Mouse (Mus musculus): ENCODE measurements at regions not wholly inside any gene's neighbourhood (a gene's known extent, or its start where the extent isn't known, plus 50 kb on each side); places are given as distances from the start of the nearest gene placed in this dataset.

- no peaks in the 10 kb centered on the region for H3K27me3 ChIP-seq (ENCODE audit: control insufficient read depth in 1 of 2, insufficient read depth in 2 of 2, low read length in 2 of 2)
- no peaks in the 10 kb centered on the region for H3K4me1 ChIP-seq (ENCODE audit: control insufficient read depth in 1 of 2, insufficient read depth in 2 of 2, low read length in 2 of 2)
- H3K4me3 ChIP-seq (ENCODE audit: control insufficient read depth in 1 of 2, insufficient read depth in 1 of 2, low read depth in 2 of 2, low read length in 2 of 2), result no peak overlapping the region
- no peak overlapping the region for H3K27ac ChIP-seq (ENCODE audit: control insufficient read depth, low read depth, low read length)
- TF ChIP-seq UBTF (IDR thresholded peaks at IDR 0.05; ENCODE audit: borderline replicate concordance, insufficient read depth, low read depth, low read length), result no peak
- TF ChIP-seq E2F4 (IDR thresholded peaks at IDR 0.05; ENCODE audit: borderline replicate concordance, low read depth, low read length), result no peak
- no peak for TF ChIP-seq GABPA (IDR thresholded peaks at IDR 0.05; ENCODE audit: low read depth, low read length)
- TF ChIP-seq ZC3H11A (IDR thresholded peaks at IDR 0.05; ENCODE audit: low read depth, low read length), result no peak
- TF ChIP-seq CTCF (IDR thresholded peaks at IDR 0.05 in 2 of 3, conservative IDR thresholded peaks at IDR 0.05 in 1 of 3; ENCODE audit: control insufficient read depth in 1 of 3, insufficient read depth in 1 of 3, low read depth in 2 of 3, low read length in 3 of 3, poor library complexity in 1 of 3, severe bottlenecking in 1 of 3), result no peak
- no peak for TF ChIP-seq TCF12 (IDR thresholded peaks at IDR 0.05; ENCODE audit: low read depth, low read length)
- TF ChIP-seq ZNF384 (IDR thresholded peaks at IDR 0.05; ENCODE audit: low read depth, low read length), result no peak
- no peaks in the 10 kb centered on the region for H3K9me3 ChIP-seq (replicated peaks; ENCODE audit: insufficient read depth, low read length)
- no peaks in the 10 kb centered on the region for H3K79me2 ChIP-seq (ENCODE audit: control insufficient read depth, insufficient read depth, low read length, poor library complexity)
- DNase-seq (ENCODE audit: low read depth, low spot score), result no peak
- no peak overlapping the region for H3K9ac ChIP-seq (ENCODE audit: control insufficient read depth, low read depth, low read length, poor library complexity, severe bottlenecking)
- H3K36me3 ChIP-seq (ENCODE audit: control insufficient read depth in 1 of 2, insufficient read depth in 2 of 2, low read length in 2 of 2), result no peaks in the 10 kb centered on the region
These were observed 178.8 kb downstream of the Il20rb start for GRCm38 (mm10) chr9:100307765-100308164.

GRCm38 (mm10) chr9:100307364-100307763, 179.2 kb downstream of the Il20rb start:
- H3K4me3 ChIP-seq (ENCODE audit: control insufficient read depth in 1 of 2, insufficient read depth in 1 of 2, low read depth in 2 of 2, low read length in 2 of 2), result no peak overlapping the region
- H3K79me2 ChIP-seq (ENCODE audit: control insufficient read depth, insufficient read depth, low read length, poor library complexity), result no peaks in the 10 kb centered on the region
- H3K27ac ChIP-seq (ENCODE audit: control insufficient read depth, low read depth, low read length), result no peak overlapping the region
- no peak for DNase-seq (ENCODE audit: low read depth, low spot score)
- H3K9ac ChIP-seq (ENCODE audit: control insufficient read depth, low read depth, low read length, poor library complexity, severe bottlenecking), result no peak overlapping the region
- no peaks in the 10 kb centered on the region for H3K36me3 ChIP-seq (ENCODE audit: control insufficient read depth in 1 of 2, insufficient read depth in 2 of 2, low read length in 2 of 2)
- H3K27me3 ChIP-seq (ENCODE audit: control insufficient read depth in 1 of 2, insufficient read depth in 2 of 2, low read length in 2 of 2), result no peaks in the 10 kb centered on the region
- H3K9me3 ChIP-seq (replicated peaks; ENCODE audit: insufficient read depth, low read length), result no peaks in the 10 kb centered on the region
- TF ChIP-seq ZNF384 (IDR thresholded peaks at IDR 0.05; ENCODE audit: low read depth, low read length) (no peak), EP300 (IDR thresholded peaks at IDR 0.05; ENCODE audit: low read depth in 1 of 2, low read length in 2 of 2) (no peak), UBTF (IDR thresholded peaks at IDR 0.05; ENCODE audit: borderline replicate concordance, insufficient read depth, low read depth, low read length) (no peak), ZKSCAN1 (IDR thresholded peaks at IDR 0.05; ENCODE audit: low read depth, low read length) (no peak), GATA1 (IDR thresholded peaks at IDR 0.05; ENCODE audit: low read depth, low read length) (no peak), SMC3 (IDR thresholded peaks at IDR 0.05; ENCODE audit: low read depth, low read length) (no peak), USF2 (IDR thresholded peaks at IDR 0.05; ENCODE audit: borderline replicate concordance in 1 of 2, insufficient read depth in 1 of 2, low read depth in 1 of 2, low read length in 2 of 2) (no peak), ZC3H11A (IDR thresholded peaks at IDR 0.05; ENCODE audit: low read depth, low read length) (no peak), TAL1 (IDR thresholded peaks at IDR 0.05; ENCODE audit: low read length) (no peak)
- H3K4me1 ChIP-seq (ENCODE audit: control insufficient read depth in 1 of 2, insufficient read depth in 2 of 2, low read length in 2 of 2), result no peaks in the 10 kb centered on the region

- TF ChIP-seq GABPA (IDR thresholded peaks at IDR 0.05; ENCODE audit: low read depth, low read length) (no peak), MAFK (IDR thresholded peaks at IDR 0.05; ENCODE audit: borderline replicate concordance, low read depth, low read length) (no peak), MAX (IDR thresholded peaks at IDR 0.05; ENCODE audit: low read length) (no peak), CHD1 (IDR thresholded peaks at IDR 0.05; ENCODE audit: low read depth, low read length) (no peak), POLR2AphosphoS5 (IDR thresholded peaks at IDR 0.05; ENCODE audit: borderline replicate concordance, low read depth, low read length) (no peak), ELF1 (IDR thresholded peaks at IDR 0.05; ENCODE audit: low read depth, low read length) (no peak), USF2 (IDR thresholded peaks at IDR 0.05; ENCODE audit: borderline replicate concordance in 1 of 2, insufficient read depth in 1 of 2, low read depth in 1 of 2, low read length in 2 of 2) (no peak), TBP (IDR thresholded peaks at IDR 0.05; ENCODE audit: low read depth, low read length) (no peak), ZMIZ1 (IDR thresholded peaks at IDR 0.05; ENCODE audit: low read depth, low read length) (no peak), CHD2 (IDR thresholded peaks at IDR 0.05; ENCODE audit: low read length) (no peak), ZC3H11A (IDR thresholded peaks at IDR 0.05; ENCODE audit: low read depth, low read length) (no peak), MYB (IDR thresholded peaks at IDR 0.05; ENCODE audit: low read depth, low read length) (no peak)
- H3K27ac ChIP-seq (ENCODE audit: control insufficient read depth, low read depth, low read length), result no peak overlapping the region
- no peak overlapping the region for H3K9ac ChIP-seq (ENCODE audit: control insufficient read depth, low read depth, low read length, poor library complexity, severe bottlenecking)
- DNase-seq (ENCODE audit: low read depth, low spot score), result no peak
- H3K27me3 ChIP-seq (ENCODE audit: control insufficient read depth in 1 of 2, insufficient read depth in 2 of 2, low read length in 2 of 2), result no peaks in the 10 kb centered on the region
- no peaks in the 10 kb centered on the region for H3K9me3 ChIP-seq (replicated peaks; ENCODE audit: insufficient read depth, low read length)
- H3K79me2 ChIP-seq (ENCODE audit: control insufficient read depth, insufficient read depth, low read length, poor library complexity), result no peaks in the 10 kb centered on the region
- H3K4me3 ChIP-seq (ENCODE audit: control insufficient read depth in 1 of 2, insufficient read depth in 1 of 2, low read depth in 2 of 2, low read length in 2 of 2), result no peak overlapping the region
- no peaks in the 10 kb centered on the region for H3K4me1 ChIP-seq (ENCODE audit: control insufficient read depth in 1 of 2, insufficient read depth in 2 of 2, low read length in 2 of 2)
- no peaks in the 10 kb centered on the region for H3K36me3 ChIP-seq (ENCODE audit: control insufficient read depth in 1 of 2, insufficient read depth in 2 of 2, low read length in 2 of 2)
These were observed 182.8 kb downstream of the Il20rb start for GRCm38 (mm10) chr9:100303762-100304161.
